8 mouse cellular contexts compared by ENCODE assay signal in the genomic region with DNA sequence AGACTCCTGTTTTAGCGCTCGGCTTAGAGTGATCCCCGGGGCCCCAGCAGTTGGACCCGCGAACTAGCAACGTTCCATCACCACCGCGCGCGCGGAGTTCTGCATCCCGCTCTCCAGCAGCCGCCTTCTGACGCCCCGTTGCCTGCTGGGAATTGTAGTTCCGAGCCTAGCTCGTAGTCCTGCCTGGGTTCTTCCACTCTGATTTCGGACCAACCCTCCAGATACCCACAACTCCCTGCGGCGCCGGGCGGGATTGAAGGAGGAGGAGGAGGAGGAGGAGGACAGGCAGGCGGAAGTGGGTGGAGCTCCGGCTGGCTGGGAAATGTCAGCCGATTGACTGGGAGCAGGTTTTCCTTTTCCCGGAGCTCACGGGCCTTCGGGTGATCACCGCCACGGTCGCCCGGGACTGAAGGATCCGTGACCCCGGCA. TPM values are rescaled to one million over a fixed set of nuclear protein-coding genes. Genes with fewer than 3 reads are reported as not detected.
DNase-seq lines count a peak whose midpoint lies in the region; ATAC-seq lines count a peak whose summit lies in the region.

A gene (plus strand): TSS at position 299 of the 429 bp plus-strand sequence.

- peak; percentile 99 for ATAC-seq in common myeloid progenitor, adult 5-6 weeks (replicated peaks; ENCODE audit: low read depth, poor library complexity, severe bottlenecking)

- H3K4me1 ChIP-seq in megakaryocyte, embryonic 14.5 days = peaks cover 49% of the 10 kb centered on the region

- DNase-seq in ZHBTc4 (ENCODE audit: low read depth, low spot score) = peak; percentile 99
- DNase-seq in gastrocnemius, adult 8-10 months (ENCODE audit: low spot score in 2 of 2) = peak; percentile 93 to 94
- peak; percentile 89 for DNase-seq in hindlimb bud, embryonic 11.5 days (ENCODE audit: extremely low spot score, low read depth, low spot score)
- DNase-seq in left cerebral cortex, adult 8-10 months (ENCODE audit: low spot score in 2 of 2) = peak; percentile 92 to 95
- DNase-seq in right cerebral cortex, postnatal 10 days (ENCODE audit: low spot score in 2 of 2) = peak; percentile 98
- peak; percentile 93 for DNase-seq in urinary bladder, postnatal 25 days (ENCODE audit: low spot score)

- no peaks in the 10 kb centered on the region for H3K9me3 ChIP-seq in megakaryocyte, embryonic 14.5 days

- H3K4me3 ChIP-seq in megakaryocyte, embryonic 14.5 days (replicated peaks) = peak within 1 kb of the TSS; percentile 98

- no peaks in the 10 kb centered on the region for H3K27me3 ChIP-seq in megakaryocyte, embryonic 14.5 days (replicated peaks)

- H3K36me3 ChIP-seq in megakaryocyte, embryonic 14.5 days (replicated peaks; ENCODE audit: low read length) = peaks cover 35% of the 10 kb centered on the region

RNA-seq across cellular contexts. Expression of the gene that starts here (rescaled TPM):
- total RNA-seq in common myeloid progenitor, adult 5-6 weeks (2017) = 5.3 and 10.5 TPM in 2 replicates
- total RNA-seq in gastrocnemius, adult 8-10 months (2022) = 10 to 100 TPM; 15.9 to 19.6 (median 16.6) TPM
- total RNA-seq in left cerebral cortex, adult 8-10 months (2022) = 10 to 100 TPM; 57.1 to 73.0 (median 65.9) TPM
- 0.44 TPM in 1 of 2 replicates, not detected in the other for polyA plus RNA-seq in megakaryocyte, embryonic 14.5 days (2012; ENCODE audit: insufficient read depth, low replicate concordance)

Comparison
In these comparisons a context has a peak if more than half of its experiments do, and no peak if none do; other contexts are left out.
1. Peak in every context shown above with its lines: DNase-seq, ATAC-seq and H3K4me3 ChIP-seq.